Mouse (Mus musculus) left cerebral cortex, postnatal 4 days (tissue): Measurements from ENCODE around the gene Ttll5. TPM values are rescaled to one million over a fixed set of nuclear protein-coding genes. Genes with fewer than 3 reads are reported as not detected.

Experiments used
- total RNA-seq, 2 experiments: library from RNA; stranded (reverse); gene quantifications; 2 replicates each; pipeline ENCODE4 v1.2.3; 2021

The Ttll5 gene
- total RNA-seq, 2 experiments from 2014 or later, result 30.4 to 36.7 TPM

Other genes starting within 250 kb of the Ttll5 start
- gene Jdp2, start 225.6 kb upstream of the Ttll5 start, total RNA-seq, result 10 to 100 TPM; 16.4 to 19.1 TPM
- under 1 TPM in 1 of 2 experiments, not detected in 1; 0.50 TPM for gene Batf, start 138.0 kb upstream of the Ttll5 start, total RNA-seq
- 1 to 10 TPM; 3.8 to 4.9 TPM for gene Flvcr2, start 78.1 kb upstream of the Ttll5 start, total RNA-seq
- 10 to 100 TPM; 77.3 to 83.7 TPM for gene Erg28, start 109 bp upstream of the Ttll5 start, total RNA-seq